Mouse (Mus musculus) CH12.LX (cell line): ENCODE data around the gene Zfp62.

ENCODE experiments used
- CTCF ChIP-seq, 2 experiments: IDR thresholded peaks in 1 of 2; conservative IDR thresholded peaks in 1 of 2; 2 replicates each; pipeline ENCODE4 v1.5.1; 2011 to 2012; ENCODE audit warnings: low read depth in 2 of 2, low read length in 2 of 2, improper control_type of control experiment in 1 of 2, inconsistent platforms in 1 of 2, mild to moderate bottlenecking in 1 of 2, moderate library complexity in 1 of 2
- TCF12 ChIP-seq: IDR thresholded peaks from 2 replicates; pipeline ENCODE4 v1.6.1; 2014; ENCODE audit warnings: low read depth, mild to moderate bottlenecking, inconsistent platforms, low read length, improper control_type of control experiment

GRCm38 (mm10) chr11:49224455-49224854 lies 21.4 kb downstream of the Zfp62 start:
- TF ChIP-seq CTCF (conservative IDR thresholded peaks at IDR 0.05 in 1 of 2, IDR thresholded peaks at IDR 0.05 in 1 of 2; ENCODE audit: low read depth in 2 of 2, low read length in 2 of 2) (no peak), TCF12 (no peak)
